Mouse (Mus musculus) G1E (cell line): Measurements from ENCODE around the gene Rnf126.

Experiments used
- CTCF ChIP-seq: IDR thresholded peaks from 2 replicates; pipeline ENCODE4 v1.5.1; 2012; ENCODE audit warnings: low read depth, low read length, inconsistent platforms, mixed read lengths
- POLR2AphosphoS5 ChIP-seq: IDR thresholded peaks from 2 replicates; pipeline ENCODE4 v1.6.1; 2012; ENCODE audit warnings: low read depth, low read length, inconsistent platforms; ENCODE audit not compliant: insufficient replicate concordance

GRCm38 (mm10) chr10:79807826-79808225, 41.1 kb upstream of the Rnf126 start:
- TF ChIP-seq CTCF (no peak), POLR2AphosphoS5 (no peak)
